Mouse (Mus musculus) hindbrain, embryonic 10.5 days (tissue): ENCODE data around the gene Ddi2. TPM values are rescaled to one million over a fixed set of nuclear protein-coding genes. Genes with fewer than 3 reads are reported as not detected.
A peak's percentile ranks its signal among the peaks of the same experiment; 100 is the strongest.

Source experiments
- DNase-seq: peaks from one replicate; pipeline ENCODE4 v3.0.0-alpha.2; 2017; ENCODE audit warnings: low spot score
- H3K27ac ChIP-seq: fragments of 300-500 bp; sonication (generic); 2 replicates; pipeline ENCODE4 v1.5.1; 2016; ENCODE audit warnings: mild to moderate bottlenecking, moderate library complexity
- H3K27me3 ChIP-seq: fragments of 300-500 bp; sonication (generic); 2 replicates; pipeline ENCODE4 v1.6.1; 2016; ENCODE audit warnings: mild to moderate bottlenecking; ENCODE audit not compliant: poor library complexity, insufficient read depth, severe bottlenecking
- H3K36me3 ChIP-seq: fragments of 300-500 bp; sonication (generic); 2 replicates; pipeline ENCODE4 v1.6.1; 2016; ENCODE audit warnings: mild to moderate bottlenecking, moderate library complexity
- H3K4me1 ChIP-seq: fragments of 300-500 bp; sonication (generic); replicated peaks from 2 replicates; pipeline ENCODE4 v1.6.1; 2016; ENCODE audit warnings: mild to moderate bottlenecking
- H3K4me3 ChIP-seq: fragments of 300-500 bp; sonication (generic); 2 replicates; pipeline ENCODE4 v1.5.1; 2016; ENCODE audit warnings: mild to moderate bottlenecking, moderate library complexity
- H3K9me3 ChIP-seq: fragments of 300-500 bp; sonication (generic); 2 replicates; pipeline ENCODE4 v1.6.1; 2016; ENCODE audit warnings: mild to moderate bottlenecking, moderate library complexity
- WGBS: fragments of 180-500 bp; shearing (Covaris S2); methylation state at CpG from one replicate; pipeline ENCODE4 v1.1.7; 2016; 5-methylcytosine and 5-hydroxymethylcytosine counted together
- polyA plus RNA-seq: library from polyadenylated mRNA; unstranded; fragments of >200 nt; fragmentation: Nextera tagmentation; extraction: Ambion mirVana; gene quantifications from 2 replicates; pipeline ENCODE4 v1.2.1, GENCODE M21; 2016

Gene Ddi2
- polyA plus RNA-seq, 1 experiment from 2014 or later: 20.8 TPM

- Histone ChIP-seq H3K9me3 (no peaks in the 10 kb centered on the region), H3K27me3 (no peaks in the 10 kb centered on the region), H3K4me1 (0 out of 2 replicates have a peak, but pooled peaks cover 6% of the 10 kb centered on the region), H3K36me3 (peaks cover 62% of the 10 kb centered on the region), H3K4me3 (no peak overlapping the region), H3K27ac (no peak overlapping the region)
- WGBS: 89% methylated on average over 25 of the region's 25 CpGs
- no peak for DNase-seq
Measured at GRCm38 (mm10) chr4:141641961-141642811, 81.0 kb downstream of the Ddi2 start.

- H3K27me3 ChIP-seq: no peaks in the 10 kb centered on the region
- H3K9me3 ChIP-seq: no peaks in the 10 kb centered on the region
- H3K36me3 ChIP-seq: peaks cover 62% of the 10 kb centered on the region
- WGBS: 95% methylated on average over 7 of the region's 7 CpGs
- no peak overlapping the region for H3K4me3 ChIP-seq
- no peak overlapping the region for H3K27ac ChIP-seq
- no peak for DNase-seq
- H3K4me1 ChIP-seq: peaks cover 9% of the 10 kb centered on the region; the same call in 1 of the 2 replicates
Measured at GRCm38 (mm10) chr4:141641353-141641771, 81.9 kb downstream of the Ddi2 start.

- no peaks in the 10 kb centered on the region for H3K27me3 ChIP-seq
- peaks cover 19% of the 10 kb centered on the region for H3K4me1 ChIP-seq
- H3K36me3 ChIP-seq: peaks cover 66% of the 10 kb centered on the region
- no peaks in the 10 kb centered on the region for H3K9me3 ChIP-seq
- H3K27ac ChIP-seq: no peak overlapping the region
- 69% methylated on average over 11 of the region's 11 CpGs for WGBS
- DNase-seq: no peak
- H3K4me3 ChIP-seq: no peak overlapping the region
Measured at GRCm38 (mm10) chr4:141639474-141639873, 83.7 kb downstream of the Ddi2 start.

- Histone ChIP-seq H3K36me3 (peaks cover 83% of the 10 kb centered on the region), H3K27me3 (no peaks in the 10 kb centered on the region), H3K9me3 (no peaks in the 10 kb centered on the region), H3K4me1 (peaks cover 19% of the 10 kb centered on the region), H3K27ac (no peak overlapping the region), H3K4me3 (no peak overlapping the region)
- DNase-seq: no peak
- WGBS: 91% methylated on average over 5 of the region's 5 CpGs
Measured at GRCm38 (mm10) chr4:141636693-141637092, 86.5 kb downstream of the Ddi2 start.

GRCm38 (mm10) chr4:141635991-141636390, 87.2 kb downstream of the Ddi2 start:
- no peak for DNase-seq
- Histone ChIP-seq H3K4me3 (no peak overlapping the region), H3K4me1 (peaks cover 19% of the 10 kb centered on the region), H3K36me3 (peaks cover 83% of the 10 kb centered on the region), H3K27me3 (no peaks in the 10 kb centered on the region), H3K9me3 (0 out of 2 replicates have a peak, but pooled peaks cover 2% of the 10 kb centered on the region), H3K27ac (no peak overlapping the region)
- WGBS: 74% methylated on average over 9 of the region's 9 CpGs

GRCm38 (mm10) chr4:141632111-141632873, 90.9 kb downstream of the Ddi2 start:
- peaks cover 86% of the 10 kb centered on the region for H3K36me3 ChIP-seq
- no peak for DNase-seq
- H3K9me3 ChIP-seq: 0 out of 2 replicates have a peak, but pooled peaks cover 2% of the 10 kb centered on the region
- 95% methylated on average over 21 of the region's 21 CpGs for WGBS
- H3K4me1 ChIP-seq: peaks cover 14% of the 10 kb centered on the region
- no peaks in the 10 kb centered on the region for H3K27me3 ChIP-seq
- H3K4me3 ChIP-seq: no peak overlapping the region
- no peak overlapping the region for H3K27ac ChIP-seq

GRCm38 (mm10) chr4:141631250-141631649, 92.0 kb downstream of the Ddi2 start:
- 94% methylated on average over 20 of the region's 20 CpGs for WGBS
- H3K27me3 ChIP-seq: no peaks in the 10 kb centered on the region
- H3K36me3 ChIP-seq: peaks cover 86% of the 10 kb centered on the region
- H3K4me1 ChIP-seq: peaks cover 11% of the 10 kb centered on the region
- DNase-seq: no peak
- no peak overlapping the region for H3K4me3 ChIP-seq
- no peak overlapping the region for H3K27ac ChIP-seq
- H3K9me3 ChIP-seq: 0 out of 2 replicates have a peak, but pooled peaks cover 2% of the 10 kb centered on the region

- no peak for DNase-seq
- WGBS: 93% methylated on average over 11 of the region's 11 CpGs
- Histone ChIP-seq H3K9me3 (0 out of 2 replicates have a peak, but pooled peaks cover 2% of the 10 kb centered on the region), H3K27ac (no peak overlapping the region), H3K36me3 (peaks cover 98% of the 10 kb centered on the region), H3K4me1 (peaks cover 14% of the 10 kb centered on the region; the same call in 1 of the 2 replicates), H3K4me3 (no peak overlapping the region), H3K27me3 (no peaks in the 10 kb centered on the region)
Measured at GRCm38 (mm10) chr4:141630021-141630420, 93.2 kb downstream of the Ddi2 start.

- Histone ChIP-seq H3K36me3 (peaks cover 88% of the 10 kb centered on the region), H3K4me1 (peaks cover 10% of the 10 kb centered on the region), H3K4me3 (no peak overlapping the region), H3K9me3 (0 out of 2 replicates have a peak, but pooled peaks cover 2% of the 10 kb centered on the region), H3K27me3 (no peaks in the 10 kb centered on the region), H3K27ac (0 out of 2 replicates have a peak overlapping the region, but pooled peaks have one; percentile 40)
- WGBS: 84% methylated on average over 14 of the region's 14 CpGs
- no peak for DNase-seq
Measured at GRCm38 (mm10) chr4:141628661-141629060, 94.6 kb downstream of the Ddi2 start.

Other genes starting within 250 kb of the Ddi2 start
- gene Spen, start 184.8 kb downstream of the Ddi2 start, polyA plus RNA-seq: 12.8 and 14.2 TPM in 2 replicates
- gene Fblim1, start 117.3 kb downstream of the Ddi2 start, polyA plus RNA-seq: 33.7 and 34.4 TPM in 2 replicates
- gene Tmem82, start 104.8 kb downstream of the Ddi2 start, polyA plus RNA-seq: 1.2 and 1.5 TPM in 2 replicates
- gene Slc25a34, start 99.6 kb downstream of the Ddi2 start, polyA plus RNA-seq: 0.10 TPM in 1 of 2 replicates, not detected in the other
- gene Plekhm2, start 58.5 kb downstream of the Ddi2 start, polyA plus RNA-seq: 5.0 and 5.4 TPM in 2 replicates
- gene Rsc1a1, start 37.8 kb downstream of the Ddi2 start, polyA plus RNA-seq: 2.9 TPM in 1 of 2 replicates, not detected in the other
- gene Agmat, start 23.3 kb upstream of the Ddi2 start, polyA plus RNA-seq: not detected in 2 replicates
- gene Dnajc16, start 67.5 kb upstream of the Ddi2 start, polyA plus RNA-seq: 4.5 and 5.5 TPM in 2 replicates
- gene Casp9, start 70.2 kb upstream of the Ddi2 start, polyA plus RNA-seq: 25.5 and 27.0 TPM in 2 replicates
- not detected in 2 replicates for gene Cela2a, start 102.7 kb upstream of the Ddi2 start, polyA plus RNA-seq
- gene Ctrc, start 122.9 kb upstream of the Ddi2 start, polyA plus RNA-seq: not detected in 2 replicates
- 51.4 and 61.3 TPM in 2 replicates for gene Efhd2, start 151.5 kb upstream of the Ddi2 start, polyA plus RNA-seq